Mouse (Mus musculus): ENCODE results near the gene Rnf7.

Gene Rnf7

GRCm38 (mm10) chr9:96470266-96470974 is 8.1 kb downstream of the Rnf7 start:
- DNase-seq (ENCODE audit: low spot score in 2 of 2) = no peak

- DNase-seq (ENCODE audit: low spot score in 2 of 2) = no peak
These were observed 8.8 kb downstream of the Rnf7 start for GRCm38 (mm10) chr9:96469556-96470265.

- DNase-seq (ENCODE audit: low spot score in 2 of 2) = no peak
These were observed 14.8 kb downstream of the Rnf7 start for GRCm38 (mm10) chr9:96463708-96464107.

- DNase-seq (ENCODE audit: low spot score in 2 of 2) = no peak
These were observed 16.9 kb downstream of the Rnf7 start for GRCm38 (mm10) chr9:96461607-96462006.

GRCm38 (mm10) chr9:96460117-96460865 is 18.2 kb downstream of the Rnf7 start:
- no peak for DNase-seq (ENCODE audit: low spot score in 2 of 2)

GRCm38 (mm10) chr9:96455618-96456017 is 22.9 kb downstream of the Rnf7 start:
- DNase-seq (ENCODE audit: low spot score in 2 of 2) = no peak

- DNase-seq (ENCODE audit: low spot score in 2 of 2) = no peak
These were observed 25.5 kb downstream of the Rnf7 start for GRCm38 (mm10) chr9:96452956-96453355.

GRCm38 (mm10) chr9:96450900-96451720 is 27.4 kb downstream of the Rnf7 start:
- DNase-seq (ENCODE audit: low spot score in 2 of 2) = no peak

GRCm38 (mm10) chr9:96449514-96449913 is 29.0 kb downstream of the Rnf7 start:
- no peak for DNase-seq (ENCODE audit: low spot score in 2 of 2)

- no peak for DNase-seq (ENCODE audit: low spot score in 2 of 2)
These were observed 33.1 kb downstream of the Rnf7 start for GRCm38 (mm10) chr9:96445351-96445750.

- peak in 1 of 2 experiments; percentile 23 for DNase-seq (ENCODE audit: low spot score in 2 of 2)
These were observed 36.4 kb downstream of the Rnf7 start for GRCm38 (mm10) chr9:96442081-96442480.

GRCm38 (mm10) chr9:96438334-96438871 is 40.1 kb downstream of the Rnf7 start:
- peak; percentile 48 to 49 for DNase-seq (ENCODE audit: low spot score in 2 of 2)

- DNase-seq (ENCODE audit: low spot score in 2 of 2) = peak in 1 of 2 experiments; percentile 62
These were observed 40.6 kb downstream of the Rnf7 start for GRCm38 (mm10) chr9:96437805-96438333.

GRCm38 (mm10) chr9:96436901-96437804 is 41.3 kb downstream of the Rnf7 start:
- peak; percentile 10 to 23 for DNase-seq (ENCODE audit: low spot score in 2 of 2)

- no peak for DNase-seq (ENCODE audit: low spot score in 2 of 2)
These were observed 45.9 kb downstream of the Rnf7 start for GRCm38 (mm10) chr9:96432575-96432974.

- no peak for DNase-seq (ENCODE audit: low spot score in 2 of 2)
These were observed 47.4 kb downstream of the Rnf7 start for GRCm38 (mm10) chr9:96431081-96431480.

- no peak for DNase-seq (ENCODE audit: low spot score in 2 of 2)
These were observed 50.0 kb downstream of the Rnf7 start for GRCm38 (mm10) chr9:96428336-96429046.

GRCm38 (mm10) chr9:96424027-96424426 is 54.4 kb downstream of the Rnf7 start:
- no peak for DNase-seq (ENCODE audit: low spot score in 2 of 2)

Data from natural killer cell, adult 2 months (primary cell).